In genomic region chr9:31404311-31404710, GRCm38 (mm10) we compare ENCODE assay signal across 25 mouse cellular contexts. TPM values are rescaled to one million over a fixed set of nuclear protein-coding genes. Genes with fewer than 3 reads are reported as not detected.
DNase-seq lines count a peak whose midpoint lies in the region; ATAC-seq and TF ChIP-seq lines count a peak whose summit lies in the region.
"Had no signal": no experiment of that assay in that cellular context is flagged by ENCODE, and none has a peak within 500 bp of the region (broad histone marks: within the 10 kb centered on the region; RNA-seq: fewer than 3 reads in every experiment).

No protein-coding gene starts in this region.

- no peak overlapping the region for H3K4me3 ChIP-seq in intestine, postnatal 0 days (ENCODE audit: low read depth, low read length)
- H3K4me3 ChIP-seq in intestine, embryonic 15.5 days (replicated peaks), result no peak overlapping the region
- H3K4me3 ChIP-seq in liver, embryonic 14.5 days (ENCODE audit: insufficient read depth in 1 of 2, low read depth in 2 of 2, low read length in 2 of 2), result no peak overlapping the region
- H3K4me3 ChIP-seq in liver, postnatal 0 days (ENCODE audit: low read depth, low read length), result no peak overlapping the region
- H3K4me3 ChIP-seq in ES-E14 (ENCODE audit: insufficient read depth in 1 of 2, low read depth in 1 of 2, low read length in 2 of 2, poor library complexity in 1 of 2, severe bottlenecking in 1 of 2), result no peak overlapping the region
- H3K4me3 ChIP-seq in heart, embryonic 10.5 days, result no peak overlapping the region
- H3K4me3 ChIP-seq: forebrain, embryonic 10.5 days; forebrain, embryonic 13.5 days; heart, embryonic 13.5 days; hindbrain, embryonic 15.5 days had no signal

- H3K9ac ChIP-seq in intestine, postnatal 0 days (ENCODE audit: low read depth, low read length), result no peak overlapping the region
- H3K9ac ChIP-seq in intestine, embryonic 15.5 days, result no peak overlapping the region
- H3K9ac ChIP-seq in liver, embryonic 14.5 days (replicated peaks), result no peak overlapping the region
- no peak overlapping the region for H3K9ac ChIP-seq in liver, postnatal 0 days (replicated peaks)
- no peak overlapping the region for H3K9ac ChIP-seq in ES-E14 (ENCODE audit: insufficient read depth, low read depth, low read length, poor library complexity, severe bottlenecking)
- H3K9ac ChIP-seq: forebrain, embryonic 13.5 days; heart, embryonic 13.5 days; hindbrain, embryonic 15.5 days had no signal

- no peaks in the 10 kb centered on the region for H3K27me3 ChIP-seq in intestine, postnatal 0 days (replicated peaks; ENCODE audit: control insufficient read depth, insufficient read depth, low read length)
- H3K27me3 ChIP-seq in intestine, embryonic 15.5 days (replicated peaks), result no peaks in the 10 kb centered on the region
- no peaks in the 10 kb centered on the region for H3K27me3 ChIP-seq in liver, embryonic 14.5 days (ENCODE audit: control insufficient read depth, insufficient read depth, low read length)
- H3K27me3 ChIP-seq in liver, postnatal 0 days (ENCODE audit: insufficient read depth, low read length), result no peaks in the 10 kb centered on the region
- no peaks in the 10 kb centered on the region for H3K27me3 ChIP-seq in heart, embryonic 10.5 days (ENCODE audit: insufficient read depth, poor library complexity, severe bottlenecking)
- H3K27me3 ChIP-seq: forebrain, embryonic 13.5 days; heart, embryonic 13.5 days; hindbrain, embryonic 15.5 days had no signal

- TF ChIP-seq EP300 in liver, embryonic 14.5 days (IDR thresholded peaks at IDR 0.05; ENCODE audit: low read depth), result no peak
- TF ChIP-seq EP300 in liver, postnatal 0 days (IDR thresholded peaks at IDR 0.05; ENCODE audit: low read depth), result no peak

- H3K36me3 ChIP-seq in intestine, postnatal 0 days (ENCODE audit: control insufficient read depth, insufficient read depth), result peaks cover 69% of the 10 kb centered on the region
- peaks cover 52% of the 10 kb centered on the region for H3K36me3 ChIP-seq in intestine, embryonic 15.5 days
- H3K36me3 ChIP-seq in liver, embryonic 14.5 days (replicated peaks; ENCODE audit: control insufficient read depth, insufficient read depth, low read depth), result peaks cover 50% of the 10 kb centered on the region
- peaks cover 59% of the 10 kb centered on the region for H3K36me3 ChIP-seq in liver, postnatal 0 days (replicated peaks; ENCODE audit: insufficient read depth, low read length)
- peaks cover 35% of the 10 kb centered on the region for H3K36me3 ChIP-seq in ES-E14 (ENCODE audit: control insufficient read depth, insufficient read depth, low read length, poor library complexity, severe bottlenecking)
- H3K36me3 ChIP-seq in heart, embryonic 10.5 days, result peaks cover 87% of the 10 kb centered on the region

- no peak overlapping the region for H3K27ac ChIP-seq in intestine, postnatal 0 days (ENCODE audit: low read depth, low read length)
- no peak overlapping the region for H3K27ac ChIP-seq in intestine, embryonic 15.5 days
- no peak overlapping the region for H3K27ac ChIP-seq in liver, embryonic 14.5 days
- no peak overlapping the region for H3K27ac ChIP-seq in liver, postnatal 0 days (ENCODE audit: low read depth)
- no peak overlapping the region for H3K27ac ChIP-seq in ES-E14 (ENCODE audit: insufficient read depth, low read depth, low read length, poor library complexity, severe bottlenecking)
- H3K27ac ChIP-seq in heart, embryonic 10.5 days, result no peak overlapping the region
- H3K27ac ChIP-seq: forebrain, embryonic 10.5 days; forebrain, embryonic 13.5 days; heart, embryonic 13.5 days; hindbrain, embryonic 15.5 days had no signal

- ATAC-seq in intestine, postnatal 0 days, result no peak
- ATAC-seq in intestine, embryonic 15.5 days, result no peak
- no peak for ATAC-seq in liver, embryonic 14.5 days (ENCODE audit: insufficient read depth)
- ATAC-seq in liver, postnatal 0 days, result no peak
- ATAC-seq: CD4-positive, CD25-positive, alpha-beta regulatory T cell, adult 4 months; forebrain, embryonic 13.5 days; forebrain, embryonic 16.5 days; intestine, embryonic 16.5 days had no signal

- no peaks in the 10 kb centered on the region for H3K4me1 ChIP-seq in intestine, postnatal 0 days (replicated peaks; ENCODE audit: control insufficient read depth, insufficient read depth, low read length)
- no peaks in the 10 kb centered on the region for H3K4me1 ChIP-seq in intestine, embryonic 15.5 days (replicated peaks)
- no peaks in the 10 kb centered on the region for H3K4me1 ChIP-seq in liver, embryonic 14.5 days (replicated peaks; ENCODE audit: control insufficient read depth in 2 of 2, insufficient read depth in 2 of 2, low read length in 1 of 2)
- no peaks in the 10 kb centered on the region for H3K4me1 ChIP-seq in liver, postnatal 0 days (ENCODE audit: insufficient read depth)
- H3K4me1 ChIP-seq in ES-E14 (ENCODE audit: control insufficient read depth in 2 of 2, insufficient read depth in 2 of 2, low read length in 2 of 2, poor library complexity in 1 of 2), result no peaks in the 10 kb centered on the region
- H3K4me1 ChIP-seq in heart, embryonic 10.5 days, result no peaks in the 10 kb centered on the region
- H3K4me1 ChIP-seq: forebrain, embryonic 10.5 days; forebrain, embryonic 13.5 days; heart, embryonic 13.5 days; hindbrain, embryonic 15.5 days had no signal

- in situ Hi-C loops in ES-E14 (cut with MboI; ENCODE audit: low sequenced_read_pairs in 2 of 2, unreplicated experiment in 2 of 2), result no loop called here

- H3K9me3 ChIP-seq in intestine, postnatal 0 days (ENCODE audit: control insufficient read depth), result no peaks in the 10 kb centered on the region
- H3K9me3 ChIP-seq in intestine, embryonic 15.5 days, result no peaks in the 10 kb centered on the region
- H3K9me3 ChIP-seq in liver, embryonic 14.5 days (ENCODE audit: control insufficient read depth, low read length), result no peaks in the 10 kb centered on the region
- H3K9me3 ChIP-seq in liver, postnatal 0 days (ENCODE audit: low read length), result no peaks in the 10 kb centered on the region
- no peaks in the 10 kb centered on the region for H3K9me3 ChIP-seq in ES-E14 (ENCODE audit: control insufficient read depth, insufficient read depth, low read depth, low read length)
- H3K9me3 ChIP-seq in heart, embryonic 10.5 days, result no peaks in the 10 kb centered on the region
- H3K9me3 ChIP-seq: forebrain, embryonic 10.5 days; forebrain, embryonic 13.5 days; heart, embryonic 13.5 days; hindbrain, embryonic 15.5 days had no signal

- 76% methylated on average over 2 of the region's 2 CpGs for WGBS in intestine, postnatal 0 days
- 87% methylated on average over 2 of the region's 2 CpGs for WGBS in intestine, embryonic 15.5 days
- 67% methylated on average over 2 of the region's 2 CpGs for WGBS in liver, embryonic 14.5 days (ENCODE audit: insufficient replicate concordance)
- WGBS in liver, postnatal 0 days (ENCODE audit: insufficient replicate concordance), result 82% methylated on average over 2 of the region's 2 CpGs
- WGBS in heart, embryonic 10.5 days, result 79% methylated on average over 2 of the region's 2 CpGs

- DNase-seq in liver, embryonic 14.5 days (ENCODE audit: low read depth in 3 of 3, low spot score in 3 of 3), result no peak
- DNase-seq in liver, postnatal 0 days, result no peak
- DNase-seq in ES-E14 (ENCODE audit: low read depth, low spot score), result no peak
- no peak for DNase-seq in lung, postnatal 36 days
- no peak for DNase-seq in heart, embryonic 10.5 days (ENCODE audit: low spot score)
- DNase-seq: adrenal gland, postnatal 10 days; adrenal gland, postnatal 36 days; cerebellum, adult 18-20 months; cerebellum, adult 9-10 months; cerebellum, postnatal 14 days; gastrocnemius, postnatal 10 days; heart, adult 11 months; heart, postnatal 14 days; heart, postnatal 4 days had no signal

- H3K4me2 ChIP-seq in intestine, postnatal 0 days (replicated peaks; ENCODE audit: low read depth), result no peak overlapping the region
- H3K4me2 ChIP-seq in intestine, embryonic 15.5 days (replicated peaks), result no peak overlapping the region
- H3K4me2 ChIP-seq in liver, embryonic 14.5 days (ENCODE audit: low read depth), result no peak overlapping the region
- H3K4me2 ChIP-seq in liver, postnatal 0 days (ENCODE audit: low read depth, low read length), result no peak overlapping the region
- H3K4me2 ChIP-seq: forebrain, embryonic 13.5 days; heart, embryonic 13.5 days; hindbrain, embryonic 15.5 days had no signal

- TF ChIP-seq CTCF in intestine, postnatal 0 days (IDR thresholded peaks at IDR 0.05; ENCODE audit: low read depth), result peak; percentile 28
- peak; percentile 14; the same call in 1 of the 2 replicates for TF ChIP-seq CTCF in liver, embryonic 14.5 days (IDR thresholded peaks at IDR 0.05; ENCODE audit: low read depth)
- TF ChIP-seq CTCF in liver, postnatal 0 days (IDR thresholded peaks at IDR 0.05; ENCODE audit: low read depth), result no peak

TF ChIP-seq in ES-E14, 5 proteins besides CTCF, POLR2A, EP300 and RAD21:
- peak; percentile 84 for TF ChIP-seq MAFK (IDR thresholded peaks at IDR 0.05; ENCODE audit: insufficient read depth, low read depth, low read length)
- no peak for TF ChIP-seq ZC3H11A (IDR thresholded peaks at IDR 0.05; ENCODE audit: borderline replicate concordance, low read depth, low read length)

RNA-seq across cellular contexts. Expression of gene Nfrkb, which starts 18.3 kb away (rescaled TPM):
- 8.5 and 8.9 TPM in 2 replicates for polyA plus RNA-seq in intestine, postnatal 0 days (2015; fragmentation: Nextera tagmentation; extraction: Ambion mirVana)
- 17.3 and 18.2 TPM in 2 replicates for polyA plus RNA-seq in intestine, embryonic 15.5 days (2015; fragmentation: Nextera tagmentation; extraction: Ambion mirVana)
- polyA plus RNA-seq in liver, embryonic 14.5 days (2012; rRNA removed), result 5.6 TPM in 2 replicates
- 4.8 and 5.9 TPM in 2 replicates for polyA plus RNA-seq in liver, embryonic 14.5 days (2014; fragmentation: Nextera tagmentation; extraction: Ambion mirVana)
- 5.3 TPM in 2 replicates for polyA plus RNA-seq in liver, postnatal 0 days (2015; fragmentation: Nextera tagmentation; extraction: Ambion mirVana)
- total RNA-seq in ES-E14 (2012; rRNA removed), result 26.1 and 32.4 TPM in 2 replicates
- 15.2 and 16.1 TPM in 2 replicates for polyA plus RNA-seq in heart, embryonic 10.5 days (2016; fragmentation: Nextera tagmentation; extraction: Ambion mirVana)

RNA-seq across cellular contexts. Expression of gene Tmem45b, which starts 60.0 kb away (rescaled TPM):
- polyA plus RNA-seq in intestine, postnatal 0 days (2015; fragmentation: Nextera tagmentation; extraction: Ambion mirVana), result 222 and 234 TPM in 2 replicates
- polyA plus RNA-seq in intestine, embryonic 15.5 days (2015; fragmentation: Nextera tagmentation; extraction: Ambion mirVana), result 74.8 and 89.0 TPM in 2 replicates
- polyA plus RNA-seq in liver, embryonic 14.5 days (2012; rRNA removed), result 0.39 TPM in 1 of 2 replicates, not detected in the other
- not detected in 2 replicates for polyA plus RNA-seq in liver, embryonic 14.5 days (2014; fragmentation: Nextera tagmentation; extraction: Ambion mirVana)
- polyA plus RNA-seq in liver, postnatal 0 days (2015; fragmentation: Nextera tagmentation; extraction: Ambion mirVana), result 0.09 TPM in 1 of 2 replicates, not detected in the other
- total RNA-seq in ES-E14 (2012; rRNA removed), result 1.1 and 2.0 TPM in 2 replicates
- polyA plus RNA-seq in heart, embryonic 10.5 days (2016; fragmentation: Nextera tagmentation; extraction: Ambion mirVana), result 0.07 TPM in 1 of 2 replicates, not detected in the other
- polyA plus RNA-seq: C2C12; CD4-positive, CD25-positive, alpha-beta regulatory T cell, adult 4 months; forebrain, embryonic 10.5 days; heart, embryonic 13.5 days; hindbrain, embryonic 11.5 days; hindbrain, embryonic 15.5 days had no signal

Comparison
In these comparisons a context has a peak if more than half of its experiments do, and no peak if none do; other contexts are left out.
1. RNA of gene Tmem45b, which starts 60.0 kb away (polyA plus RNA-seq): 222 to 234 TPM in intestine, postnatal 0 days and 74.8 to 89.0 TPM in intestine, embryonic 15.5 days; 0.09 TPM in liver, postnatal 0 days, 0.39 TPM in liver, embryonic 14.5 days and 0.07 TPM in heart, embryonic 10.5 days; every median in the first group is over 10 times any median in the second.